Mouse (Mus musculus) midbrain, postnatal 0 days (tissue): ENCODE measurements around the gene Foxp4. TPM values are rescaled to one million over a fixed set of nuclear protein-coding genes. Genes with fewer than 3 reads are reported as not detected.

Experiments
- ATAC-seq: fragments of 200-750 bp; cut with Nextera tagmentation; 2 replicates; pipeline ENCODE4 v1.8.0; 2017; ENCODE audit warnings: moderate number of reproducible peaks, mild to moderate bottlenecking, moderate TSS enrichment, moderate library complexity; ENCODE audit not compliant: low FRiP score
- DNase-seq: peaks from one replicate; pipeline ENCODE4 v3.0.0-alpha.2; 2015; ENCODE audit warnings: low spot score
- H3K27ac ChIP-seq: fragments of 300-500 bp; sonication (generic); 2 replicates; pipeline ENCODE4 v1.5.1; 2014; ENCODE audit warnings: low read depth, mild to moderate bottlenecking, low read length, mixed read lengths
- H3K27me3 ChIP-seq: fragments of 300-500 bp; sonication (generic); 2 replicates; pipeline ENCODE4 v1.6.1; 2014; ENCODE audit warnings: low read length, control low read depth, mixed read lengths; ENCODE audit not compliant: insufficient read depth
- H3K36me3 ChIP-seq: fragments of 300-500 bp; sonication (generic); 2 replicates; pipeline ENCODE4 v1.6.1; 2014; ENCODE audit warnings: low read length, control low read depth, mixed read lengths; ENCODE audit not compliant: insufficient read depth
- H3K4me1 ChIP-seq: fragments of 300-500 bp; sonication (generic); 2 replicates; pipeline ENCODE4 v1.6.1; 2014; ENCODE audit warnings: mild to moderate bottlenecking, control low read depth, antibody characterized with exemption, low read length, mixed read lengths; ENCODE audit not compliant: insufficient read depth
- H3K4me2 ChIP-seq: fragments of 300-500 bp; sonication (generic); 2 replicates; pipeline ENCODE4 v1.6.1; 2014; ENCODE audit warnings: low read depth, mild to moderate bottlenecking, low read length, mixed read lengths; ENCODE audit not compliant: poor library complexity, severe bottlenecking
- H3K4me3 ChIP-seq: fragments of 300-500 bp; sonication (generic); 2 replicates; pipeline ENCODE4 v1.5.1; 2014; ENCODE audit warnings: low read depth, mild to moderate bottlenecking, low read length, moderate library complexity
- H3K9ac ChIP-seq: fragments of 300-500 bp; sonication (generic); replicated peaks from 2 replicates; pipeline ENCODE4 v1.6.1; 2014; ENCODE audit warnings: mild to moderate bottlenecking, low read length, moderate library complexity, mixed read lengths; ENCODE audit not compliant: poor library complexity, severe bottlenecking
- H3K9me3 ChIP-seq: fragments of 300-500 bp; sonication (generic); 2 replicates; pipeline ENCODE4 v1.6.1; 2016; ENCODE audit warnings: low read length, control low read depth
- CTCF ChIP-seq: IDR thresholded peaks from 2 replicates; pipeline ENCODE4 v1.5.1; 2016; ENCODE audit warnings: antibody characterized with exemption, mild to moderate bottlenecking
- WGBS: fragments of 180-500 bp; shearing (Covaris S2); extraction: QIAGEN DNeasy Blood & Tissue Kit; methylation state at CpG from one replicate; pipeline ENCODE4 v1.1.7; 2014; 5-methylcytosine and 5-hydroxymethylcytosine counted together
- polyA plus RNA-seq: library from polyadenylated mRNA; unstranded; fragments of >200 nt; fragmentation: Nextera tagmentation; extraction: Ambion mirVana; gene quantifications from 2 replicates; pipeline ENCODE4 v1.2.1, GENCODE M21; 2015
- total RNA-seq: library from RNA; depleted of rRNA; stranded (reverse); fragments of >200 nt; gene quantifications from 2 replicates; pipeline ENCODE4 v1.2.3, GENCODE M21; 2014; rRNA removed

Gene Foxp4
- 129 and 200 TPM in 2 replicates for total RNA-seq
- 50.8 and 55.4 TPM in 2 replicates for polyA plus RNA-seq

GRCm38 (mm10) chr17:47924383-47925339 is at the start of gene Foxp4:
Gene Foxp4 (minus strand): TSS chr17:47924645.
- peak within 1 kb of the TSS; percentile 59 for H3K9ac ChIP-seq
- peaks cover 5% of the 10 kb centered on the region for H3K4me1 ChIP-seq
- H3K4me3 ChIP-seq, result peak within 1 kb of the TSS; percentile 86
- DNase-seq (peak; percentile 94), ATAC-seq (peak; percentile 88)
- peak within 1 kb of the TSS; percentile 55 for H3K27ac ChIP-seq
- under 1% methylated on average over 67 of the region's 91 CpGs for WGBS
- no peak for TF ChIP-seq CTCF
- peaks cover 10% of the 10 kb centered on the region; the same call in 1 of the 2 replicates for H3K27me3 ChIP-seq
- H3K9me3 ChIP-seq, result no peaks in the 10 kb centered on the region
- H3K36me3 ChIP-seq, result no peaks in the 10 kb centered on the region
- H3K4me2 ChIP-seq, result peak within 1 kb of the TSS; percentile 100

GRCm38 (mm10) chr17:47973563-47974472 is 49.4 kb upstream of the Foxp4 start:
- peak; percentile 38; the same call in 1 of the 2 replicates for ATAC-seq
- DNase-seq, result peak; percentile 52
- H3K27ac ChIP-seq, result no peak overlapping the region
- no peak for TF ChIP-seq CTCF
- peak overlapping the region; percentile 75 for H3K4me2 ChIP-seq
- H3K36me3 ChIP-seq, result no peaks in the 10 kb centered on the region
- no peaks in the 10 kb centered on the region for H3K27me3 ChIP-seq
- peaks cover 10% of the 10 kb centered on the region; the same call in 1 of the 2 replicates for H3K4me1 ChIP-seq
- peak overlapping the region; percentile 38 for H3K4me3 ChIP-seq
- no peaks in the 10 kb centered on the region for H3K9me3 ChIP-seq
- 4% methylated on average over 61 of the region's 61 CpGs for WGBS
- 0 out of 2 replicates have a peak overlapping the region, but pooled peaks have one; percentile 26 for H3K9ac ChIP-seq

GRCm38 (mm10) chr17:47965885-47966505 is 41.5 kb upstream of the Foxp4 start:
- WGBS, result 75% methylated on average over 10 of the region's 12 CpGs
- no peak for DNase-seq
- ATAC-seq, result no peak
- H3K27ac ChIP-seq, result no peak overlapping the region
- no peaks in the 10 kb centered on the region for H3K9me3 ChIP-seq
- H3K9ac ChIP-seq, result no peak overlapping the region
- no peaks in the 10 kb centered on the region for H3K36me3 ChIP-seq
- no peak for TF ChIP-seq CTCF
- H3K4me2 ChIP-seq, result no peak overlapping the region
- no peaks in the 10 kb centered on the region for H3K4me1 ChIP-seq
- H3K27me3 ChIP-seq, result no peaks in the 10 kb centered on the region
- H3K4me3 ChIP-seq, result no peak overlapping the region

- Histone ChIP-seq H3K4me1 (no peaks in the 10 kb centered on the region), H3K36me3 (no peaks in the 10 kb centered on the region), H3K9me3 (no peaks in the 10 kb centered on the region), H3K27ac (no peak overlapping the region), H3K9ac (no peak overlapping the region), H3K4me2 (no peak overlapping the region), H3K27me3 (no peaks in the 10 kb centered on the region), H3K4me3 (no peak overlapping the region)
- 61% methylated on average over 10 of the region's 10 CpGs for WGBS
- DNase-seq (no peak), ATAC-seq (no peak)
- no peak for TF ChIP-seq CTCF
Observed at GRCm38 (mm10) chr17:47958046-47958790, 33.8 kb upstream of the Foxp4 start.

GRCm38 (mm10) chr17:47956486-47956885 is 32.0 kb upstream of the Foxp4 start:
- Histone ChIP-seq H3K4me3 (no peak overlapping the region), H3K4me2 (no peak overlapping the region), H3K27ac (no peak overlapping the region), H3K36me3 (no peaks in the 10 kb centered on the region), H3K27me3 (no peaks in the 10 kb centered on the region), H3K4me1 (peaks cover 11% of the 10 kb centered on the region), H3K9ac (no peak overlapping the region), H3K9me3 (no peaks in the 10 kb centered on the region)
- DNase-seq, result no peak
- 96% methylated on average over 8 of the region's 8 CpGs for WGBS
- ATAC-seq, result no peak
- no peak for TF ChIP-seq CTCF
